Mouse (Mus musculus) stomach, embryonic 16.5 days (tissue): ENCODE data around the gene Gprc5d. TPM values are rescaled to one million over a fixed set of nuclear protein-coding genes. Genes with fewer than 3 reads are reported as not detected.

ENCODE experiments used
- ATAC-seq: fragments of 200-750 bp; cut with Nextera tagmentation; 2 replicates; pipeline ENCODE4 v1.8.0; 2017; ENCODE audit warnings: moderate number of reproducible peaks, moderate TSS enrichment; ENCODE audit not compliant: insufficient read depth, low FRiP score
- H3K27ac ChIP-seq: fragments of 300-500 bp; sonication (generic); 2 replicates; pipeline ENCODE4 v1.5.1; 2014; ENCODE audit warnings: low read length
- H3K27me3 ChIP-seq: fragments of 300-500 bp; sonication (generic); 2 replicates; pipeline ENCODE4 v1.6.1; 2014; ENCODE audit warnings: low read length, control low read depth, mixed read lengths; ENCODE audit not compliant: control insufficient read depth, insufficient read depth
- H3K36me3 ChIP-seq: fragments of 300-500 bp; sonication (generic); 2 replicates; pipeline ENCODE4 v1.6.1; 2014; ENCODE audit warnings: low read length; ENCODE audit not compliant: control insufficient read depth, insufficient read depth
- H3K4me1 ChIP-seq: fragments of 300-500 bp; sonication (generic); 2 replicates; pipeline ENCODE4 v1.6.1; 2014; ENCODE audit warnings: low read length, control low read depth, mixed read lengths; ENCODE audit not compliant: control insufficient read depth, insufficient read depth
- H3K4me2 ChIP-seq: fragments of 300-500 bp; sonication (generic); 2 replicates; pipeline ENCODE4 v1.6.1; 2014; ENCODE audit warnings: low read depth, low read length, mixed read lengths
- H3K4me3 ChIP-seq: fragments of 300-500 bp; sonication (generic); replicated peaks from 2 replicates; pipeline ENCODE4 v1.5.1; 2014; ENCODE audit warnings: mild to moderate bottlenecking, low read length
- H3K9ac ChIP-seq: fragments of 300-500 bp; sonication (generic); 2 replicates; pipeline ENCODE4 v1.6.1; 2014; ENCODE audit warnings: low read length
- H3K9me3 ChIP-seq: fragments of 300-500 bp; sonication (generic); replicated peaks from 2 replicates; pipeline ENCODE4 v1.6.1; 2016; ENCODE audit warnings: low read length, control low read depth; ENCODE audit not compliant: control insufficient read depth
- WGBS: fragments of 180-500 bp; shearing (Covaris S2); extraction: QIAGEN DNeasy Blood & Tissue Kit; methylation state at CpG from one replicate; pipeline ENCODE4 v1.1.7; 2014; 5-methylcytosine and 5-hydroxymethylcytosine counted together
- polyA plus RNA-seq: library from polyadenylated mRNA; unstranded; fragments of >200 nt; fragmentation: Nextera tagmentation; extraction: Ambion mirVana; gene quantifications from 2 replicates; pipeline ENCODE4 v1.2.1, GENCODE M21; 2015

Gprc5d gene
- polyA plus RNA-seq, 1 experiment from 2014 or later, result 0.13 TPM

- H3K9me3 ChIP-seq, result no peaks in the 10 kb centered on the region
- peak overlapping the region; percentile 43 for H3K4me2 ChIP-seq
- peak; percentile 71; the same call in 1 of the 2 replicates for ATAC-seq
- no peak overlapping the region for H3K27ac ChIP-seq
- no peak overlapping the region for H3K9ac ChIP-seq
- no peaks in the 10 kb centered on the region for H3K4me1 ChIP-seq
- no peaks in the 10 kb centered on the region for H3K27me3 ChIP-seq
- no peak overlapping the region for H3K4me3 ChIP-seq
- WGBS, result 23% methylated on average over 19 of the region's 19 CpGs
- no peaks in the 10 kb centered on the region for H3K36me3 ChIP-seq
These were observed 30.2 kb downstream of the Gprc5d start for GRCm38 (mm10) chr6:135087721-135088451.

GRCm38 (mm10) chr6:135085703-135086102, 32.4 kb downstream of the Gprc5d start:
- Histone ChIP-seq H3K4me3 (no peak overlapping the region), H3K9ac (no peak overlapping the region), H3K36me3 (no peaks in the 10 kb centered on the region), H3K27me3 (no peaks in the 10 kb centered on the region), H3K9me3 (no peaks in the 10 kb centered on the region), H3K27ac (no peak overlapping the region), H3K4me2 (no peak overlapping the region), H3K4me1 (no peaks in the 10 kb centered on the region)
- no peak for ATAC-seq
- 90% methylated on average over 1 of the region's 1 CpGs for WGBS

- 69% methylated on average over 10 of the region's 10 CpGs for WGBS
- Histone ChIP-seq H3K4me1 (no peaks in the 10 kb centered on the region), H3K4me2 (no peak overlapping the region), H3K4me3 (no peak overlapping the region), H3K9me3 (no peaks in the 10 kb centered on the region), H3K27me3 (no peaks in the 10 kb centered on the region), H3K9ac (no peak overlapping the region), H3K36me3 (no peaks in the 10 kb centered on the region), H3K27ac (no peak overlapping the region)
- ATAC-seq, result no peak
These were observed 34.0 kb downstream of the Gprc5d start for GRCm38 (mm10) chr6:135083991-135084502.

- no peak overlapping the region for H3K27ac ChIP-seq
- H3K4me3 ChIP-seq, result no peak overlapping the region
- no peak overlapping the region for H3K9ac ChIP-seq
- no peak overlapping the region for H3K4me2 ChIP-seq
- H3K27me3 ChIP-seq, result no peaks in the 10 kb centered on the region
- no peaks in the 10 kb centered on the region for H3K36me3 ChIP-seq
- no peak for ATAC-seq
- H3K4me1 ChIP-seq, result no peaks in the 10 kb centered on the region
- WGBS, result 49% methylated on average over 12 of the region's 12 CpGs
- no peaks in the 10 kb centered on the region for H3K9me3 ChIP-seq
These were observed 39.7 kb downstream of the Gprc5d start for GRCm38 (mm10) chr6:135078420-135078819.

GRCm38 (mm10) chr6:135076202-135076601, 41.9 kb downstream of the Gprc5d start:
- 60% methylated on average over 3 of the region's 3 CpGs for WGBS
- Histone ChIP-seq H3K36me3 (no peaks in the 10 kb centered on the region), H3K4me1 (no peaks in the 10 kb centered on the region), H3K9me3 (no peaks in the 10 kb centered on the region), H3K9ac (no peak overlapping the region), H3K27ac (no peak overlapping the region), H3K4me3 (no peak overlapping the region), H3K4me2 (no peak overlapping the region), H3K27me3 (no peaks in the 10 kb centered on the region)
- no peak for ATAC-seq

- Histone ChIP-seq H3K27me3 (no peaks in the 10 kb centered on the region), H3K36me3 (no peaks in the 10 kb centered on the region), H3K4me3 (no peak overlapping the region), H3K9me3 (no peaks in the 10 kb centered on the region), H3K4me2 (no peak overlapping the region), H3K4me1 (no peaks in the 10 kb centered on the region), H3K27ac (no peak overlapping the region), H3K9ac (no peak overlapping the region)
- 55% methylated on average over 6 of the region's 6 CpGs for WGBS
- no peak for ATAC-seq
These were observed 43.6 kb downstream of the Gprc5d start for GRCm38 (mm10) chr6:135074405-135074947.

- ATAC-seq, result no peak
- H3K9me3 ChIP-seq, result no peaks in the 10 kb centered on the region
- WGBS, result 63% methylated on average over 2 of the region's 2 CpGs
- no peak overlapping the region for H3K27ac ChIP-seq
- H3K36me3 ChIP-seq, result no peaks in the 10 kb centered on the region
- H3K4me3 ChIP-seq, result no peak overlapping the region
- no peaks in the 10 kb centered on the region for H3K27me3 ChIP-seq
- peaks cover 6% of the 10 kb centered on the region for H3K4me1 ChIP-seq
- H3K4me2 ChIP-seq, result no peak overlapping the region
- H3K9ac ChIP-seq, result no peak overlapping the region
These were observed 47.7 kb downstream of the Gprc5d start for GRCm38 (mm10) chr6:135070347-135070746.

GRCm38 (mm10) chr6:135069856-135070255, 48.2 kb downstream of the Gprc5d start:
- no peak overlapping the region for H3K9ac ChIP-seq
- H3K4me2 ChIP-seq, result no peak overlapping the region
- H3K4me3 ChIP-seq, result no peak overlapping the region
- H3K9me3 ChIP-seq, result no peaks in the 10 kb centered on the region
- H3K27me3 ChIP-seq, result no peaks in the 10 kb centered on the region
- H3K4me1 ChIP-seq, result peaks cover 9% of the 10 kb centered on the region
- no peak overlapping the region for H3K27ac ChIP-seq
- no peak for ATAC-seq
- H3K36me3 ChIP-seq, result no peaks in the 10 kb centered on the region
- WGBS, result 56% methylated on average over 6 of the region's 6 CpGs

GRCm38 (mm10) chr6:135068221-135068620, 49.9 kb downstream of the Gprc5d start:
- Histone ChIP-seq H3K9me3 (no peaks in the 10 kb centered on the region), H3K36me3 (no peaks in the 10 kb centered on the region), H3K4me1 (peaks cover 12% of the 10 kb centered on the region), H3K4me3 (no peak overlapping the region), H3K27ac (no peak overlapping the region), H3K27me3 (no peaks in the 10 kb centered on the region), H3K4me2 (no peak overlapping the region), H3K9ac (no peak overlapping the region)
- ATAC-seq, result no peak
- 62% methylated on average over 5 of the region's 5 CpGs for whole genome bisulfite sequencing
